Mouse (Mus musculus): ENCODE data around the gene Abi2.

Gene Abi2

GRCm38 (mm10) chr1:60489660-60490059 lies 80.2 kb downstream of the Abi2 start:
- no peak for DNase-seq (ENCODE audit: low spot score)

- no peak for DNase-seq (ENCODE audit: low spot score)
Measured at GRCm38 (mm10) chr1:60490510-60490909, 81.1 kb downstream of the Abi2 start.

GRCm38 (mm10) chr1:60492404-60492803 lies 83.0 kb downstream of the Abi2 start:
- no peak for DNase-seq (ENCODE audit: low spot score)

- DNase-seq (ENCODE audit: low spot score) = no peak
Measured at GRCm38 (mm10) chr1:60493421-60493820, 84.0 kb downstream of the Abi2 start.

- DNase-seq (ENCODE audit: low spot score) = no peak
Measured at GRCm38 (mm10) chr1:60503456-60503855, 94.0 kb downstream of the Abi2 start.

- no peak for DNase-seq (ENCODE audit: low spot score)
Measured at GRCm38 (mm10) chr1:60510584-60510983, 101.2 kb downstream of the Abi2 start.

- no peak for DNase-seq (ENCODE audit: low spot score)
Measured at GRCm38 (mm10) chr1:60530107-60530506, 120.7 kb downstream of the Abi2 start.

- DNase-seq (ENCODE audit: low spot score) = no peak
Measured at GRCm38 (mm10) chr1:60530636-60531035, 121.2 kb downstream of the Abi2 start.

Data from ovary, adult 18-20 months (tissue).